Mouse (Mus musculus) brain, embryonic 18.5 days (tissue): ENCODE data around the gene Scgb1c1.

Experiments
- DNase-seq: peaks from one replicate; pipeline ENCODE4 v3.0.0-alpha.2; 2012; ENCODE audit warnings: low read depth, low spot score

The Scgb1c1 gene

DNA sequence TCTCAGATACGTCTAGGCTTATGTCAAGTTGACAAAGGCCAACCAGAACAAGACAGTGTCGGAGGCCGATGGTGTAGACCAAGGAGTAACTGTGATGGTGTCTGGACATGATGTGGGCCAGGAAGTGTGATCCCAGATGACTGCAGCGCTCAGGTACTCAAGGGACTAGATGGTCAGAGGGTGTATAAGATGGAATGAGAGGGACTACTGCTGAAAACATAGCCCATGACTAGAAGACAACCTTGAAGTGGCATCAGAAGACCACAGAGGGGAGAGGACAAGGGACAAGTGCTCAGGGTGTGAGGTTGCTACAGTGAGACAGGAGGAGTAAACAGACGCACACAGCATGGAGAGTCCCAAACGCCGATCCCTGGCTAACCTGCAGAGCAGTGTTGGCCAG, 1.5 kb upstream of the Scgb1c1 start:
- no peak for DNase-seq

DNA sequence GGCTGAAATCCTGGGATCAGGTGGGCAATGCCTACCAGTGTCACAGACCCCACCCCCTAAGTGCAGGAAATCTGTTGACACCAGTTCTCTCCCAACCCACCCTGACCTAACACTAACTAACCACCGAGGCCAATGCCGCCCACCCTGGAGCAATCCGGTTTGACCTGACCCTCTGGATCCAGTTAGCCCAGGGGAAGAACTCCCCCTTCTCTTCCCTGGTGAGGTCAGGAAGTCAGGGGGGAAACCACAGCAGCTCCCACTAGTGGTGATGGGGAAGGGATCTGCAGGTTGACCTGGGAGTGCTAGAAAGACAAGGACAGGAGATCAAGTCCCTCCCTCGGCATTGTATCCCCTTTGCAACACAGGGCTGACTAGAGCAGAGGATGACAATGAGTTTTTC, 336 bp downstream of the Scgb1c1 start:
- no peak for DNase-seq

DNA sequence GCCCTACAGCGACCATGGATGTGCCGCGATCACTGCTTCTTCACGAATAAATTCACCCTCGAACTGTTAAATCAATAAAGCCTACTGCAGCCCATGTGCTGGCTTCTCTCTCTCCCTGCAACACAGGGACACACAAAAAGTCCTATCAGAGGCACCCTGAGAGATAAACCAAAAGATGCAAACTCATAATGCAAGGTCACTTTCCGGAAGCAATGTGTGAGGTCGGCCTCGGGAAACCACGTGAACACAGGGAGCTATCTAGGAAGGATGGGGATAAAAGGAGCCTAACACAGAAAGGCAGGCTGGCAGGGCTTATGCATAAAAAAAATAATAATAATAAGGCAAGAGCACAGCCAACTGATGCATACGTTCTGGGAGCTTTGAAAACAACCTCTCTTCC, 1.3 kb downstream of the Scgb1c1 start:
- DNase-seq = no peak

DNA sequence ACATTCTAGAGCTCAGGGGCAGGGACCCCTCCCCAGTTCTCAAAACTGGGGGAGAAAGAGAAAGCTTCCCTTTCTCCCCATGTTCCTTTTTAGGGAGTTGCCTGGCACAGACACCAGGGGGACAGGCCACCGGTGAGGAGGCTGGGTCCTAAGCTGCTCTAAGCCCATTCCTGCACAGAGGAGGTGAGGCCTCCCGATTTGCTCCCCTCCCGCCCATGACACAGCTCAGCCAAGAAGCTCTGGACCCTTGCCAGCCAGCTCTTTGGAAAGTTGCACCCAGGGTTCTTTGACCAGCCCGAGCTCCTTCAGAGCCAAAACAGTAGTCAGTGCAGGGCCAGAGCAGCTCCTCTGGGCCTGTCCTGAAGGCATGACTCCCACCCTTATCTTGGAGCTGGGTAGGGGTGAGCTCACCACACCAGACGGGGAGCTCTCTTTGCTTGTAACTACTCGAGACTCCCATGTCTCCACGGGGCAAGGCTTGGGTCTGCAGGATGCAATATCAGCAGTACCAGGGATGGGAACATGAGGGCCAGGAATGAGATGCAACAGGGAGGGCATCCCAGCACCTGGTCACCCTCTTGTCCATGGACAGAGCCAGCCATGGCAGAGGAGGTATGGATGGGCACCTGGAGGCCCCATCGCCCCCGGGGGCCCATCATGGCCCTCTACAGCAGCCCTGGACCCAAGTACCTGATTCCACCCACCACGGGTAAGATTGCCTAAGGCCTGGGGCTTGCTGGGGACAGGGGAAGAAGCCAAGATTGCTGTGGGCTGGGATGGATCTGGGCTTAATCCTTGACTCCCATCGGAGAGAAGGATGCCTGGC, 2.6 kb downstream of the Scgb1c1 start, which contains the start of gene Odf3:
Odf3 (plus strand) TSS at position 51 of the 826 bp plus-strand sequence.
- DNase-seq = no peak

DNA sequence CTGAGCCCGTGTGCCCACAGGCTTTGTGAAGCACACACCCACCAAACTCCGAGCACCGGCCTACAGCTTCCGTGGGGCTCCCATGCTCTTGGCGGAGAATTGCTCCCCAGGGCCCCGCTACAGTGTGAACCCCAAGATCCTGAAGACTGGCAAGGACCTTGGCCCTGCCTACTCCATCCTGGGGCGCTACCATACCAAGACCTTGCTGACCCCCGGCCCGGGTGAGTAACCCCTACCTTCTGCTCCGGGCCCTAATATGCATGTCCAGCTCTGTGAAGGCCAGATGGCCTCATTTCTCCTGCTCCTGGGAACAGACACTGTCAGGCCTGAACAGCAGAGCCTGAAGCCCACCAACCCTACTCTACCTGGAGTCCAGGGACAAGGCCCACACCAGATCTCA, 3.2 kb downstream of the Scgb1c1 start:
- no peak for DNase-seq

DNA sequence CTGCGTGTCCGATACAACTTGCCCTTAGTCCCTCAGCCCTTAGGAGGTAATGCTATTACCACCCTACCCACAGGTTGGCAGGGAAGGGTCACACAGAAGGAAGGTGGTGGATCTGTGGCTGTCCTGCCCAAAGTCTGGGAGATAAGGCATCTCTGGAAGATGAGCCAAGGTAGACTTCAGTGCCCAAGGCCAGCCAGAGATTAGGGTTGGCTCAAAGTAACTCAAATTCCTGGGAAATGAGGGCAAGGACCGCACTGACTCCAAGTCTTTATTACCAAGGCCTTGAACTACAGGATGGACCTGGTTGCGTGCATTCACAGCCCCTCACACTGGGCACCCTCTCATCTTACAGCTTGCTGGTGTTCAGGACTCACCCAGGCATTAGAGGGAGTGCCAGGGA, 6.6 kb downstream of the Scgb1c1 start:
- DNase-seq = no peak

DNA sequence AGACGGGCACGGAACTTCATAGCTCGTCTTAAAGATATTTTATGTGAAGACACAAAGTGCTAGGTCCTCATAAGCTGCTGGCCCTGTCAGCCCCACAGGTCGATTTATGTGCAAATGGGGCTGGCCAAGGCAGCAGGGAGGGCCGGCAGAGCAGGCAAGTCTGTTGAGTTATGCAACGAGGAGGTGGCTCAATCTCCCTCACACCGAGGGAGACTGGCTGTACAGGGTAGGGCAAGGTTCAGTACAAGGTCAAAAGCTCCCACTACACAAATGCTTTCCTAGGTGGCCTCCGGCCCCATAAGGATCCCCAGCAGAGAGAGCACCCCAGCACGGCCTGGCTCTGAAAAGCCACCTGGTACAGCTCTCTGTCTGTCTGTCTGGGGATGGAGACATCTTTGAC, 8.0 kb downstream of the Scgb1c1 start:
- no peak for DNase-seq

DNA sequence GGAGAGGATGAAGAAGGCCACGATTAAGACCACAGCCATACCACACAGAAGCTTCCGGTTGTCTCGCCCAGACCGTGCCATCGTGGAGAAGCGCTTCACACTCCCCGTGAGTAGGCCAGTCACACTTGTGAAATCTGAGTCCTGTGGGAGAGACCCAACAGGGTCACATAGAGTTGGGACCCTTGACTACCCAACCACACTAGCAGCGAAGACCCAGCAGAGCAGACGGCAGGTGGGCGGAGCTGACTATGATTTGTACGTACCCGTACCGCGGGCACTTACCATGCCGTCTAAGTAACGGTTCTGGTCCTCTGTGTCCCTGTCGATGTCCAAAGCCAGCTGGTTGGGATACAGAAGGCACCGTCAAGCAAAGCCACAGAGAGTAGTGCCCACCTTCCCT, 9.1 kb downstream of the Scgb1c1 start:
- no peak for DNase-seq

DNA sequence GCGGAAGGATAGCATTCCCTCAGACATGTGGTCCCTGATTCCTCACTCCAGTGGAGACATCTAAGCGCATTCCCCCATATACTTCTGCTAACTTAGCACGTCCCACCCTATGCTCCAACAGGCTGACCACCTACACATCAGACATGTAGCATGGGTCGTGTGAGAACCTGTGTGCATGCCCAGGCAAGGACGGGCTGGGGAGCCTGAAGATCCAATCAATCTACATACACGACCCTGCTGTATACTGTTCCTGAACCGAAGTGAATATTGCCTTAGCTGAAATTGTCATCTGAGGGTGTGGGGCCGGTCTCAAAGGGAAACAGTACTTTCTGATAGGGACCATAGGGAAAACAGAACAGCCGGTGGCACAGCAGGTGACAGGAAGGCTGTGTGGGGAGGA, 9.8 kb downstream of the Scgb1c1 start:
- DNase-seq = no peak

DNA sequence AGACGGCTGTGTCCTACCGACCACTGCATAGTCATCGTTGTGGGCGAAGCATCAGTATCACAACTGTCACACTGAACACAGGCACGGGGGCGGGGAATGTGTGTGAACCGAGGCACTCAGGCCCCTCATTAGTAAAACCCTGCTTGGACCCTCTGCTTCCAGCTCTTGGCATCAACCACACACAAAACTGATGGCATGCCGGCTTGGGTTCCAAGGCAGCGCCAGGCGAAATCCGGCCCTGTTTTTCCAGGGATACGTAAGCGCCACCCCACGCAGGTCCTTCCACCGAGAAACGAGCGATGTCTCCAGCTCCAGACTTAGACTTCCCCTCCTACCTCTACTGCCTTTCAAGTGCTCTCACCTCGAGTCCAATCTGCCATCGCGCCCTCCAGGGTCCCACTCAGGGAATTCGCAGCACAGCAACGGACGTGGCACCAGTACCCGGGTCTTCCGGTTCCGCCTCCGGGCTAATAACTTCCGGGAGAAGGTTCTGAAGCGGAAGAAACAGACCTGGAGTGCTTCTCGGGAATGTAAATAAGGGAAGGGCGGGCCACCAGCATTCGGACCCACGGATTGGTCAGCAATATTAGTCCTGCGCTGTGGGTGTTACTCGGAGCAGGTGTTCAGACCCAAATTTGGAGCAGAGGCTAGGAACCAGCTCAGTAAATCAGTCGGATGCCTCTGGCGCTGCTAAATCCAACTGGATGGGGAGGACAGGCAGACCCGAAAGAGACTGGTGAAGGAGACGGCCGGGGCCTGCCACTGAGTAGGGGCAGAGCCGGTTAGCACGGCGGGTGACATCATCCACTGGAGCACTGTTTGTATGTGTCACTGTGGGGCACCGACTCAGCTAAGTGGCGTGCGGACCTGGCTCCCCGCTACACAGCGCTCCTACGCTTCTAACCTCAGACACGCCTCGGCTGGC, 10.8 kb downstream of the Scgb1c1 start, which contains the start of gene Gm45785:
Gm45785 (minus strand) TSS at position 472 of the 925 bp plus-strand sequence.
- peak; percentile 83 for DNase-seq

DNA sequence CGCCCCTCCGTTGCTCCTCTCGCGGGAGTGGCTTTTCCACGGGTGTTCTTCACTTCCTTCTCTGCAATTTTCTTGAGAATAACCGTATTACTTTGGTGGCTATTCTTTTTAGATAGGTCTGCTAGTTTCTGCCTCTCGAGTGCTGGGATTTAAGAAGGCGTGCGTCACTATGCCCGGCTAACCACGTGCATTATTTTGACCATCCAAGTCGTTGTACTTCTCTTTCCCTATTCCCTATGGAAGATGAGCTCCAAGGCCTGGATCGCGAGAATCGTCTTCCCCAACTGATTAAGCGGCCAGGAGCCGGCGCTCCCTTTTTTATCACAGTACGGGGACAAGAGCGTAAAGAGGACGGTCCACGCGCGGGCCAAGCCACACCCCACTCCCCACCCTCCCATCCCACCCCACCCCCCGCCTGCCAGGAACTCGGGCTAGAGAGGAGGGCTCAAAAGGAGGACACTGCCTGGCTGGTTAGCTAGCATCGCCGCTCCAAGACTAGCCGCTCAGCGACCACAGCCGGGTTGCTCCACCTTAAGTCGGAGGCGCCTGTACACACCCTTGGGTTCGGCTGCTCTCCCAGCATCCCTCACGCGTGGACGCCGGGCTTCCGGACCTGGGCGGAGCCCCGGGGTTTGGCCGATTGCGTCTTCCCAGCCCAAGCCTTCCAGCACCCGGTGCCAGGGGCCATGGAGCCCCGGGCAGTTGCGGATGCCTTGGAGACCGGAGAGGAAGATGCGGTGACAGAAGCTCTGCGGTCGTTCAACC, 11.6 kb downstream of the Scgb1c1 start, which contains the start of gene Ric8a:
Ric8a (plus strand) TSS at position 173 of the 765 bp plus-strand sequence.
- DNase-seq = peak; percentile 54

DNA sequence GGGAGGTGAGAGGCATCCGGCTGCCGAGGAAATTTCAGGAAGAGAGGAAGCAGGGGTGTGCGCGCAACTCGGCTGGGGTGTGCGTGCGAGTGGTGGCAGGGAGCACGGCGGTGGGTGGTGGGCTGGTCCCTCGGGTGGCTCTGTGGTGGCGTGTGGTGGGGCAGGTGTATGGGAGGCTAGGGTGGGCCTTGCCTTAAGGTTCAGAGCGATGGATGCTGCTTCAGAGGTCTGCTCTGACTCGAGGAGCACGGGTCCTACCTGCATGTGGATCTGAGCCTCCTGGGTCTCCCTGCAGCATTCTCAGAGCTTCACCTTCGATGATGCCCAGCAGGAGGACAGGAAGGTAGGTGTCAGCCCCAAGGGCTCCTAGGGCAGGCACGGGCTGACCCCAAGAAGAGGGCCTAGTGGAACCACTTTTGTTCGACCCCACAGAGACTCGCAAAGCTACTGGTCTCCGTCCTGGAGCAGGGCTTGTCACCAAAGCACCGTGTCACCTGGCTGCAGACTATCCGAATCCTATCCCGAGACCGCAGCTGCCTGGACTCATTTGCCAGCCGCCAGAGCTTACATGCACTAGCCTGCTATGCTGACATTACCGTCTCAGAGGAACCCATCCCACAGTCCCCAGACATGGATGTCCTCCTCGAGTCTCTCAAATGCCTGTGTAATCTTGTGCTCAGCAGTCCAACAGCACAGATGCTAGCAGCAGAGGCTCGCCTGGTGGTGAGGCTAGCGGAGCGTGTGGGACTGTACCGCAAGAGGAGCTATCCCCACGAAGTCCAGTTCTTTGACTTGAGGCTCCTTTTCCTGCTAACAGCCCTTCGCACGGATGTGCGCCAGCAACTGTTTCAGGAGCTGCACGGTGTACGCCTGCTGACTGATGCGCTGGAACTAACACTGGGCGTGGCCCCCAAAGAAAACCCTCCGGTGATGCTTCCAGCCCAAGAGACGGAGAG, 12.5 kb downstream of the Scgb1c1 start, which contains the start of gene Bet1l:
Bet1l (minus strand) TSS at position 28 of the 956 bp plus-strand sequence.
- DNase-seq = no peak

DNA sequence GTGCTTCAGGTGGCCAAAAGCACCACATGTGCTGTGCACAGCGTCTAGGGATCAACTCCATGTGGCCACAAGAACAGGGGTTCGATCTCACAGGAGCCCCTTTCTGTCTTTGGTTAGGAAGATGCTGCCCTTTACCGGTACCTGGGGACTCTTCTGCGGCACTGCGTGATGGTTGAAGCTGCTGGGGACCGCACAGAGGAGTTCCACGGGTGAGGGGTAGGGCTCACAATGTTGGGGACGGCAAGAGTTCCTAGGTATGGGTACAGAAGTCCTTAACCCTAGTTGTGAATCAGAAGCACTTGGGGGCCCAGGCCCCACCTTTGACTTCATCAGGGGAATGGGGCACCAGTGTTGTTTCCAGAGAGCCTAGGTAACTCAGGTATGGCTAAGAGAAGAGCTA, 13.4 kb downstream of the Scgb1c1 start:
- DNase-seq = no peak

DNA sequence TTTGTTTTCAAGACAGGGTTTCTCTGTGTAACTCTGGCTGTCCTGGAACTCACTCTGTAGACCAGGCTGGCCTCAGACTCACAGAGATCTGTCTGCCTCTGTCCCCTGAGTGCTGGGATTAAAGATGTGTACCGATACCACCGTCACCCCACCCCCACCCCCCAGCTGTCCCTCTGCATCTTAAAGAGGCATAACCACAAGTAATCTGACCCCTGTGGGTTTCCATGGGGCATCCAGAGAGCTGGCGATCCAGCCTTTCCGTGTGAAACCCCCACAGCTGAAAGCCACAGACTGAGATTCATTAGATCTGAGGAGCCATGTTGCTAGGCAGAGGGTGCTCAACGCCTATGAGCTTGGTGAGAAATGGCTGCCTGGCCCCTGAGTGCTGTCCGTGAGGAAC, 14.7 kb downstream of the Scgb1c1 start:
- no peak for DNase-seq

DNA sequence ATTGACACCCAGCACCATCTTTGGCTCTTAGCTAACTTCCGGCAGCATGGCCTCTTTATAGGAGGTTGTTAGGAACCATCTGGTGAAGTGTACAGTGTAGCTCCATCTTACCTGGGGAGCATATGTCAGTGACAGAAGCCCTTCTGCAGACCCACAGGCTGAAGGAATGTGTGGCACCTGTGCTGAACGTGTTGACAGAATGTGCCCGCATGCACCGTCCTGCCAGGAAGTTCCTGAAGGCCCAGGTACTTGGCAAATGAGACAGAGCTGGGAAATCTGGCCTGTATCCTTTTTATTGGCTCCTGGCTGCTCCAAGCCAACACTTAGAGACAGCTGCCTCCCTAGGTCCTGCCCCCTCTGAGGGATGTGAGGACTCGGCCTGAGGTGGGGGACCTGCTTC, 15.4 kb downstream of the Scgb1c1 start:
- DNase-seq = no peak

DNA sequence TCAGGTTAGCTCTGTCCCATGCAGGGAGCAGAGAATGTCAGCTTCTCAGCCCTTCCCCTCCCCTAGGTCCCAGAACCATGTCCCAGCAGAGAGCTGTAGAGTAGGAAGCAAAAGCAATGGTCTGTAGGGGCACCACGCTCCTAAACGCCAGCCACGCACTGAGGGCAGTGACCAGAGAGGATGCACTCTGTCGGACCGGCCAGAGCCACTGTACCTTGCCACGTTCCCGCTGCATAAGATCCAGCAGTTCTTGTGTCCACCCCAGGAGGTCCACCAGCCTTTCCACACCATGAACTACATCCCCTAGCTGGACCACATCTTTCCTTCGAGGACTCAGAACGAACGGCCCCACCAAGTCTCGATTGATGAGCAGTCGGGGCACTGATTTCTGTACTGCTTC, 19.4 kb downstream of the Scgb1c1 start:
- DNase-seq = no peak

DNA sequence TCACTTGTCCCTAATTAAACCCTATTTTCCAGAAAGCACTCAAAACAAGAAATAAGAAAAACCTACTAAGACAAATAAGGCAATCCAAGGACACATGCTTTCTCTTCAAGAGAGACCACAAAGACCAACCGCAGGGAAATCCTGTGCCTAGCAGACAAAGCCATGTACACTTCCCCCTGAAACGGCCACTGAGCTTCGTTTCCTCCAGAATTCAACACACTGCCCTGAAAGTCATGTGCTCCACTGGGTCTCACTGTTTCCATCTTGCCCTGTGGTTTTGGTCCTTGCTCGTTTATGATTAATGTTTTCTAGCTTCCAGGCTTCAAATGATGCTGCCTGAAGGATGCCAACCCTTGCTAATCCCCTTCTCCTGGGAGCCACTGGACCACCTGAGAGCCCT, 28.9 kb downstream of the Scgb1c1 start:
- no peak for DNase-seq

DNA sequence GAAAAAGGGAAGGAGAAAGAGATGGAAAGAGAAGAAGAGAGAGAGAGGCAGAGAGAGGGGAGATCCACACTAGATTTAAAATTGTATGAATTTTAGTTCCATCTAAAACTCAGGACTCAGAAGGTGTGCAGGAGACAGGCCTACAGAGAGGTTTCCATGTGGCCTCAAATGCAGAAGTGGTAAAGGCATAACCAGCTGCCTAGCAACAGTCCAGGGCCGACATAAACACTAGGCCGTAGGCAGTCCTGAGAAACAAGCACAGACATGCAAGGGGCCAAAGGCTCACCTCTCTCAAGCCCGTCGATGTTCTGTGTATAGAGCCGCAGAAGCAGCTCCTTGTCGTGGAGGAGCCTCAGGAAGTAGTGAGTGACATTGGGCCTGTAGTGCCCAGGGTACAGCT, 32.0 kb downstream of the Scgb1c1 start:
- no peak for DNase-seq

DNA sequence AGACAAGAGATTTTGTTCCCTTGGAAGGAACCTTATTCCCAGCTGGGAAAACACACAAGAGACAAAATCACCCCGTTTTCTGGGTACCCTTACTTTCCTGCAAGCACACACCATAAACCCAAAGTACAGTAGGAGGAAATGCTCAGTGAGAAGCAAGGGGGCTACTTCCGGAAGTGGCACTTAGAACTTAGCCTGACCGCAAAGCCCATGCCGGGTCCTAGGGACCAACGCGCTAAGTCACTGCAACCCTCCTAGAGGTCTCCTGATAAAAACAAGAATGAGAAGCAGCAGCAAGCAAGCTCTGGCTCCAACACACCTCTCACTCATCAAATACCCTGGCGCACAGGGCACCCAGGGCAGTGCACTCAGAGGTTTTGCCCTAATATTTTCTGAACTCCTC, 34.0 kb downstream of the Scgb1c1 start:
- no peak for DNase-seq

DNA sequence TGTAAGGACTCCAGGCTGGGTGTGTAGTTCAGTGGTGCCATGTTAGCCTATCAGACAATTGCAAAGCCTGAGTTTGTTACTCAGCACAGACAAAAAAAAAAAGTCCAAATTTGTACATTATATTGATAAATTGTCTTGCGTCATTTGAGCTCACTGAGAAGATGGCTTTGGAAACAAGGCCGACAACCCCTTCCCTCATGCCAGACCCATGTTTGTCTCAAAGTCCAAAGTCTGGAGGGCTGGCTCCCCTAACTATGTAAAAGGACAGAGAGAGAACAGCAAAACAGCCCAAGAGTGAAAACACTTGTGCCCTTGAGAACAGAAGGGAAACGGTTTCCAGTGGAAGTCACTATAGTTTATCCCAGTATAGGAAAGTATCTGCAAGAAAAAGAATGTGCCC, 35.1 kb downstream of the Scgb1c1 start:
- DNase-seq = no peak
